Mouse (Mus musculus): ENCODE measurements around the gene Stk10. TPM values are rescaled to one million over a fixed set of nuclear protein-coding genes. Genes with fewer than 3 reads are reported as not detected.

Gene Stk10
- polyA plus RNA-seq, 1 experiment from 2014 or later = 2.6 TPM

GRCm38 (mm10) chr11:32519354-32519753 lies 13.8 kb upstream of the Stk10 start:
- Histone ChIP-seq H3K9ac (ENCODE audit: low read depth, low read length) (no peak overlapping the region), H3K4me3 (ENCODE audit: low read depth, low read length) (no peak overlapping the region), H3K4me2 (replicated peaks; ENCODE audit: low read depth) (no peak overlapping the region), H3K36me3 (ENCODE audit: control insufficient read depth, insufficient read depth) (no peaks in the 10 kb centered on the region), H3K9me3 (ENCODE audit: control insufficient read depth) (no peaks in the 10 kb centered on the region), H3K27ac (ENCODE audit: low read depth, low read length) (no peak overlapping the region), H3K27me3 (replicated peaks; ENCODE audit: control insufficient read depth, insufficient read depth, low read length) (no peaks in the 10 kb centered on the region), H3K4me1 (replicated peaks; ENCODE audit: control insufficient read depth, insufficient read depth, low read length) (no peaks in the 10 kb centered on the region)
- no peak for ATAC-seq
- 90% methylated on average over 1 of the region's 1 CpGs for WGBS
- no peak for TF ChIP-seq CTCF (IDR thresholded peaks at IDR 0.05; ENCODE audit: low read depth)

GRCm38 (mm10) chr11:32521246-32521645 lies 11.9 kb upstream of the Stk10 start:
- no peak overlapping the region for H3K27ac ChIP-seq (ENCODE audit: low read depth, low read length)
- ATAC-seq = no peak
- no peak overlapping the region for H3K4me2 ChIP-seq (replicated peaks; ENCODE audit: low read depth)
- WGBS = 89% methylated on average over 2 of the region's 2 CpGs
- TF ChIP-seq CTCF (IDR thresholded peaks at IDR 0.05; ENCODE audit: low read depth) = no peak
- no peaks in the 10 kb centered on the region for H3K36me3 ChIP-seq (ENCODE audit: control insufficient read depth, insufficient read depth)
- no peak overlapping the region for H3K9ac ChIP-seq (ENCODE audit: low read depth, low read length)
- H3K27me3 ChIP-seq (replicated peaks; ENCODE audit: control insufficient read depth, insufficient read depth, low read length) = no peaks in the 10 kb centered on the region
- H3K4me3 ChIP-seq (ENCODE audit: low read depth, low read length) = no peak overlapping the region
- no peaks in the 10 kb centered on the region for H3K9me3 ChIP-seq (ENCODE audit: control insufficient read depth)
- no peaks in the 10 kb centered on the region for H3K4me1 ChIP-seq (replicated peaks; ENCODE audit: control insufficient read depth, insufficient read depth, low read length)

- Histone ChIP-seq H3K36me3 (ENCODE audit: control insufficient read depth, insufficient read depth) (no peaks in the 10 kb centered on the region), H3K27me3 (replicated peaks; ENCODE audit: control insufficient read depth, insufficient read depth, low read length) (no peaks in the 10 kb centered on the region), H3K4me2 (replicated peaks; ENCODE audit: low read depth) (no peak overlapping the region), H3K4me3 (ENCODE audit: low read depth, low read length) (no peak overlapping the region), H3K27ac (ENCODE audit: low read depth, low read length) (no peak overlapping the region), H3K9me3 (ENCODE audit: control insufficient read depth) (no peaks in the 10 kb centered on the region), H3K9ac (ENCODE audit: low read depth, low read length) (no peak overlapping the region), H3K4me1 (replicated peaks; ENCODE audit: control insufficient read depth, insufficient read depth, low read length) (no peaks in the 10 kb centered on the region)
- WGBS = 82% methylated on average over 11 of the region's 11 CpGs
- ATAC-seq = no peak
- TF ChIP-seq CTCF (IDR thresholded peaks at IDR 0.05; ENCODE audit: low read depth) = no peak
Observed at GRCm38 (mm10) chr11:32524122-32524920, 8.8 kb upstream of the Stk10 start.

- Histone ChIP-seq H3K9me3 (ENCODE audit: control insufficient read depth) (no peaks in the 10 kb centered on the region), H3K9ac (ENCODE audit: low read depth, low read length) (no peak overlapping the region), H3K27me3 (replicated peaks; ENCODE audit: control insufficient read depth, insufficient read depth, low read length) (no peaks in the 10 kb centered on the region), H3K4me1 (replicated peaks; ENCODE audit: control insufficient read depth, insufficient read depth, low read length) (no peaks in the 10 kb centered on the region), H3K36me3 (ENCODE audit: control insufficient read depth, insufficient read depth) (no peaks in the 10 kb centered on the region), H3K4me3 (ENCODE audit: low read depth, low read length) (no peak overlapping the region), H3K4me2 (replicated peaks; ENCODE audit: low read depth) (no peak overlapping the region), H3K27ac (ENCODE audit: low read depth, low read length) (no peak overlapping the region)
- ATAC-seq = no peak
- TF ChIP-seq CTCF (IDR thresholded peaks at IDR 0.05; ENCODE audit: low read depth) = no peak
- 75% methylated on average over 4 of the region's 4 CpGs for WGBS
Observed at GRCm38 (mm10) chr11:32527006-32527405, 6.1 kb upstream of the Stk10 start.

- TF ChIP-seq CTCF (IDR thresholded peaks at IDR 0.05; ENCODE audit: low read depth) = peak; percentile 62
- Histone ChIP-seq H3K27me3 (replicated peaks; ENCODE audit: control insufficient read depth, insufficient read depth, low read length) (no peaks in the 10 kb centered on the region), H3K9ac (ENCODE audit: low read depth, low read length) (no peak overlapping the region), H3K27ac (ENCODE audit: low read depth, low read length) (no peak overlapping the region), H3K4me3 (ENCODE audit: low read depth, low read length) (no peak overlapping the region), H3K9me3 (ENCODE audit: control insufficient read depth) (no peaks in the 10 kb centered on the region), H3K4me1 (replicated peaks; ENCODE audit: control insufficient read depth, insufficient read depth, low read length) (no peaks in the 10 kb centered on the region), H3K4me2 (replicated peaks; ENCODE audit: low read depth) (no peak overlapping the region), H3K36me3 (ENCODE audit: control insufficient read depth, insufficient read depth) (no peaks in the 10 kb centered on the region)
- WGBS = 83% methylated on average over 1 of the region's 1 CpGs
- ATAC-seq = no peak
Observed at GRCm38 (mm10) chr11:32530151-32530550, 3.0 kb upstream of the Stk10 start.

- Histone ChIP-seq H3K27me3 (replicated peaks; ENCODE audit: control insufficient read depth, insufficient read depth, low read length) (no peaks in the 10 kb centered on the region), H3K27ac (ENCODE audit: low read depth, low read length) (no peak within 1 kb of the TSS; the same call in 1 of the 2 replicates), H3K4me3 (ENCODE audit: low read depth, low read length) (peak within 1 kb of the TSS; percentile 68)
Observed at GRCm38 (mm10) chr11:32531871-32532764, 987 bp upstream of the Stk10 start, which contains the start of gene Efcab9. Gene Efcab9, minus strand, starts transcription at chr11:32532081.

More at GRCm38 (mm10) chr11:32531871-32532764, 987 bp upstream of the Stk10 start, which contains the start of gene Efcab9:
- ATAC-seq = no peak
- H3K9me3 ChIP-seq (ENCODE audit: control insufficient read depth) = no peaks in the 10 kb centered on the region
- H3K9ac ChIP-seq (ENCODE audit: low read depth, low read length) = peak within 1 kb of the TSS; percentile 13; the same call in 1 of the 2 replicates
- H3K4me2 ChIP-seq (replicated peaks; ENCODE audit: low read depth) = peak within 1 kb of the TSS; percentile 98
- no peak for TF ChIP-seq CTCF (IDR thresholded peaks at IDR 0.05; ENCODE audit: low read depth)
- H3K4me1 ChIP-seq (replicated peaks; ENCODE audit: control insufficient read depth, insufficient read depth, low read length) = no peaks in the 10 kb centered on the region
- 3% methylated on average over 33 of the region's 33 CpGs for WGBS
- H3K36me3 ChIP-seq (ENCODE audit: control insufficient read depth, insufficient read depth) = no peaks in the 10 kb centered on the region
